Mouse (Mus musculus) lung, adult 2 months (tissue): ENCODE data around the gene Abl2. TPM values are rescaled to one million over a fixed set of nuclear protein-coding genes. Genes with fewer than 3 reads are reported as not detected.
A peak's percentile ranks its signal among the peaks of the same experiment; 100 is the strongest.
"Not testable (repeated sequence)": the region's sequence is repeated elsewhere in the genome, so short reads cannot be mapped to it uniquely, and the experiment has no call there.

Experiments
- DNase-seq: peaks from one replicate; pipeline ENCODE4 v3.0.0; 2022
- H3K4me1 ChIP-seq: fragments of 200-500 bp; 2 replicates; pipeline ENCODE4 v1.6.1; 2011; ENCODE audit warnings: low read length; ENCODE audit not compliant: control insufficient read depth, insufficient read depth
- H3K4me3 ChIP-seq: fragments of 200-500 bp; replicated peaks from 2 replicates; pipeline ENCODE3; 2011; ENCODE audit warnings: low read depth, mild to moderate bottlenecking, control low read depth, low read length; ENCODE audit errors: extremely low read depth
- CTCF ChIP-seq: fragments of 200-500 bp; IDR thresholded peaks from 2 replicates; pipeline ENCODE4 v1.5.1; 2011; ENCODE audit warnings: mild to moderate bottlenecking, low read length, control low read depth; ENCODE audit not compliant: insufficient read depth
- POLR2A ChIP-seq: fragments of 200-500 bp; IDR thresholded peaks from 2 replicates; pipeline ENCODE4 v1.6.1; 2011; ENCODE audit warnings: low read depth, mild to moderate bottlenecking, control low read depth, low read length, borderline replicate concordance; ENCODE audit errors: extremely low read depth
- WGBS: fragments of 180-500 bp; shearing (Covaris S2); methylation state at CpG from one replicate; pipeline ENCODE4 v1.1.7; 2018; 5-methylcytosine and 5-hydroxymethylcytosine counted together
- polyA plus RNA-seq: library from polyadenylated mRNA; depleted of rRNA; stranded (reverse); fragments of >200 nt; gene quantifications from 2 replicates; pipeline ENCODE4 v1.2.3, GENCODE M21; 2012

Gene Abl2
- polyA plus RNA-seq, 1 experiment, result 9.8 TPM

DNA sequence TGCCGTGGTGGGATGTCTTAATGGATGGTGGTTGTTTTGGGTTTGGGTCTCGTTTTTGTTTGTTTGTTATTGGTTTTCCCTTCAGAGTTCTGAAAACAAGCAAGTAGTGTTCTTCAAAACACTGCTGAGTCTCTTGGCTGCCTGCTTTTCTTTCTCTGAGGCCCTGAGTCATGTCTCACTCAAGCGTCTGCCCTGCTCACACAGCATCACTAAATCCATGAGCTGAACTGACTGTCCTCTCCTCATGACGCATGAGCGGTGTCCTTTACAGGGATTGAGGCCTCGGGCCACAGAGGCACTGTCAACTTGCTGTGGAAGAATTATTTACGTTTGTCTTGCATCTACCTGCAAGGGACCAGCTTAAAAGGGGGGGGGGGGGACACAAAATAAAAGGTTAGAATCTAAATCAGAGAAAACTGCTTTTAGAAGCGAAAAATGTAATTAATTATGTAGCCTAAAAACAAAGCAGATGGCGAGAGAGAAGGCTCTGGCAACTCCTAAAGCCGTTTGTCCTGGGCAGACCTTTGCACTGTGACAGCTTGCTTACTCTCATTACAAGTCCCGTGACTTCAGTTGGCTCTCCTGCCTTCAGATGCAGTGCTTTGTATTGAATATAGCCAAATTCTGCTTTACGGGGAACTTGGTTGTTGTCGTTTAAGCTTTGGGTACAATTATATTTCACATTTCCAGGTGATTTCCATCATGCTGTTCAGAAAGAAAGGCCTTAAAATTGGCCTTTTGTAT, 86.4 kb downstream of the Abl2 start:
- 74% methylated on average over 13 of the region's 13 CpGs for WGBS
- Histone ChIP-seq H3K4me3 (no peak overlapping the region), H3K4me1 (no peaks in the 10 kb centered on the region)
- no peak for TF ChIP-seq CTCF
- no peak for TF ChIP-seq POLR2A
- no peak for DNase-seq

DNA sequence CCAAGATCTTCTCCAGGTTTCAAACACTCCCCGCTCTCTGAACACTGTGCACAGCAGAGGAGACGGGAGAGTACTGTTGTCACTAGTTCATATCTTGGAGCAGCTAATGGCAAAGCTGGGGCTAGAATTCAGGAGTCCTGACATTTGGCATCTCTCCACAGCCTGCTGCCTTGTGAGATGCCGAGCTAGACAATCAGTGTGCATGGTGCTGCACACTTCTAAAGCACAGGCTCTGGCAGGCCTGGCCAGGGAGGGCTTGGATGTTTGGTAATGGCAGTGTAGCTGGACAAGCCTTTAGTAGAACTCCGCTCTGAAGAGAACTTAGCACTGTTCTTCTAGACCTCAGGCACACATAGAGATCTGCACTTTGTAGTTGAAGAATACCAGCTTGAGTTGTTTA, 87.4 kb downstream of the Abl2 start:
- 87% methylated on average over 4 of the region's 4 CpGs for WGBS
- no peak overlapping the region for H3K4me3 ChIP-seq
- no peak for DNase-seq
- H3K4me1 ChIP-seq, result peaks cover 5% of the 10 kb centered on the region; the same call in 1 of the 2 replicates
- TF ChIP-seq POLR2A (no peak), CTCF (no peak)

DNA sequence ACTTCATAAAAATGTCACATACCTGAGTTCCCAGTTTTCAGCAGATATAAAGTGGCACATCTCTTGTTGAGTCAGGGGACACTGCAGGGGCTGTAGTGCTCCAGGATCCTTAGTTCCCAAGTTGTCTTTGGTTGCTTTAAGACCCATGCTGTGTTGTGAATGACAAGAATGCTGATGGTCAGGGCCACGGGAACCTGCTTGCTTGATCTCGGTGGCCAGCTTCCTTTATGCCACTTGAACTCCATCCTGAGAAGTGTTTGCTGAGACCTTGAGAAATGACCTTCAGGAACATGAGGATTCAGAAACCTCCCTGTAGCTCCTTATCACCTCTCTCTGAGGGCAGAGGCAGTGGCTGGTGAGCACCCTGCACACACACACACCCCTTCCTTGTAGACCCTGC, 90.1 kb downstream of the Abl2 start:
- 34% methylated on average over 2 of the region's 2 CpGs for WGBS
- Histone ChIP-seq H3K4me3 (no peak overlapping the region), H3K4me1 (peaks cover 5% of the 10 kb centered on the region; the same call in 1 of the 2 replicates)
- no peak for DNase-seq
- TF ChIP-seq CTCF (no peak), POLR2A (no peak)

DNA sequence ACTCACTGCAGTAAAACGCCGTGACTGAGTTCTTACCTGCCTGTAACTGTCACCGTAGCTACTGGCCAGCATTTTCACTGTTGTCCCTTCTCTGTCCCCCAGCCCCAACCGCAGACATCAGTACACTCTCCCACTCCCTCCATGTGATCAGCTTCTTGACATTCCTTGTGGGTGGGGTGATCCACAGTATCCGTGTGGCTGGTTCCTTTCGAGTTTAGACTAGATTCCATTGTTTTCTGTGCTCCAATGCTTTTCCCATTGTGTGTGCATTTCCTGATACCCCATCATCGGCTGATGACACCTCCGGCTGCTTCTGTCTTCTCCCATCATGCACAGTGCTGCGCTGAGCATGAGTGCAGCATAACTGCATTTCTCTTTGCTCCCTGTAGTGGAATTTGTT, 92.0 kb downstream of the Abl2 start:
- no peak for DNase-seq
- no peak for TF ChIP-seq POLR2A
- TF ChIP-seq CTCF, result no peak
- WGBS, result 58% methylated on average over 9 of the region's 9 CpGs
- no peak overlapping the region for H3K4me3 ChIP-seq
- H3K4me1 ChIP-seq, result peaks cover 22% of the 10 kb centered on the region

DNA sequence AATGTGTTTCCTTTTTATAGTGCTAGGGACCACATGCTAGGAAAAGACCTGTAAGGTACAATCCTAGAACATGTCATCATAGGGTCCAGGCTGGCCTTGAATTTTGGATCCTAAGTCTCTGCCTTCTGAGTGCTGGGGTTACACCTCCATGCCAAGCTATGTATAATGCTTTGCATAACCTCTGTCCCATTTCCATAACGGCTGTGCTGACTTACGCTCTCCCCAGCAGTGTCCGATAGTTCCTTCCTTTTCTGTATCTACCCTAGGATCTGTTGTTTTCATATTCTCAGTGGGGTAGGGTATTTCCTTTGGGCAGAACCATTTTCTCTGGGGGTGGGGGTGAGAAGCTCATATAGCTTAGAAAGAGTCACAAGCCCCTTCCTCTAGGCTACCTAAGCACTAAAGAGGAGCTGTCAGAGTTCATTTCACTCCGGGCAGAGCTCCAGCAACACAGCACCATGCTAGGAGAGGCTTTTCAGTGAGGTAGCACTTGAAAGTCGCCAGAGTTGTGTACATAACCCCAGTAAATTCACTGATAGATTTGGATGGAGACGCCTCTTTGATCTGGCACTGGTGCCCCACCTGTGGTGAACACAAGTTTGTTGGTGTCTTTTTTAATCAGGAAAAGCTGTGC, 93.7 kb downstream of the Abl2 start:
- 37% methylated on average over 6 of the region's 6 CpGs for WGBS
- no peak for TF ChIP-seq POLR2A
- TF ChIP-seq CTCF, result no peak
- H3K4me3 ChIP-seq, result no peak overlapping the region
- DNase-seq, result peak; percentile 24
- H3K4me1 ChIP-seq, result peaks cover 26% of the 10 kb centered on the region

DNA sequence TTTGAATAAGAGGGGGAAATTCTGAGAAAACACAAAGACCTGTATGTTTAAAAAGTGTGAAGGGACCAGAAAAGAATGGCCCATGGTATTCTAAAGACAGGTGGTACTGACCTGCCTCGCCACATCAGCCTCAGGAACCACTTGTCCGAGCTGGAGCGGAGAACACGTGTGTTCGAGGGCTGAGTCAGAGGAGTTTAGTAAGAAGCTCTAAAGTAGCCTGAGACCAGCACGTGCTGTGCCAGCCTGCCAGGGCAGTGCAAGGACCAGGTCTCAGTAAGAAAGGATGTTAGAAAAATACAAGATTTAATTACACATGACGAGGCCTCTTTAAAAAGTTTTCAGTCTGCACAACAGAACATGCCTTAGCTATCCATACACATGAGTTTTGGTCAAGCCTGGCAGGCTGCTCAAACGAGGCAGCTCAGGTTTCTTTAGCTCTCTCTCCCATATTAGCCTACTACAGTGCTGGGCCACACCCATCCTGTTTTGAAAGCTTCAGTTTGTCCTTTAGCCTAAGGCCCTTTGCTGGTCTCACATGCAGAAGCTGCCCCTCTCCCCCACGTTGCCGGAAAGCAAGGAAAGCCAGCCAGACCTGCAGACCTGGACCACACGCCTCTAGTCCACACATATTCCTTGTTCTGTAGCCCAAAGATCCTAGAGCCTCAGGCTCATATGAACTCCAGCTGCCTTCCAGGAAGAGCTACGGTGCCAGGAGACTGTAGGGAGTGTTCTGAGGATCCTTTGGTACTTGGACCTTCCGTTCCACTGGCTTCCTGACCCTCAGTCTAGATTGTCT, 96.3 kb downstream of the Abl2 start:
- TF ChIP-seq POLR2A, result peak; percentile 21; the same call in 1 of the 2 replicates
- TF ChIP-seq CTCF, result no peak
- Histone ChIP-seq H3K4me3 (no peak overlapping the region), H3K4me1 (peaks cover 26% of the 10 kb centered on the region)
- DNase-seq, result peak; percentile 28
- WGBS, result 50% methylated on average over 13 of the region's 13 CpGs

DNA sequence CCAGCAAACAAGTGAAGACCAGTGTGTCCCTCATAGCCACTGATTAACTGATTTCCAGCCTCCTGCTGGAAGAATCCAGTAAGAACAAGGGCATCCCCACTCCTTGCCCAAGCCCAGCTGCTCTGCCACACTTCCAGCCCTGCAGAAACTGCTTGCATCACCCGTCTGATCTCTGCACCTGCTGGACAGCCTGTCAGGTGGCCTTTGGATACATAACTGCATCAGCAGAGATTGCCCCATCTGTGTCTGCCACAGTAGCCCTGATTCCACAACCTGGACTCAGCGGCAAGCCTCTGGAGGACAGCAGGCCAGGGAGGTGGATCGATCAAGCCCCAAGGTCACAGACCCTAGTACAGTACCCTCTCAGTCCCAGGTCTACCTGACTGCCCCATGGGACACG, 98.9 kb downstream of the Abl2 start:
- TF ChIP-seq POLR2A (no peak), CTCF (no peak)
- WGBS, result 82% methylated on average over 4 of the region's 4 CpGs
- DNase-seq, result no peak
- no peak overlapping the region for H3K4me3 ChIP-seq
- H3K4me1 ChIP-seq, result peaks cover 24% of the 10 kb centered on the region

DNA sequence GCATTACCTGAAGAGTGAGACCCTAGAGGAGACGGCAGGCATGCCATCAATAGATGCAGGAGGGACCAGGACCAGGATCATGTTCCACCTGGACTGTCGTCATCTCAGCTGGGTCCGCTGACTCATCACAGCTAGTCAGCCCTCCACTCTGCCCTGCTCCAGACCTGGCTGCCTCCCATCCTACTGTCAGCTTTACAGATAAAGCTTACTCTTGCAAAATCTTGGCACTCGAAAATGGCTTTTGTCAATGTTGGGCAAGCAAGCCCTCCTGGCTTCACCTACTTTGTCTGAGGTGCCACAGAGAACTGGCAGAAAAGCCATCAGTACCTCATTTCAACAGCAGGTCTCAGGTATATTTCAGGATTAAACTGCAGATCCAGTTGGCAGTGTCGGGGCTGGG, 100.1 kb downstream of the Abl2 start:
- WGBS, result 60% methylated on average over 5 of the region's 5 CpGs
- no peak overlapping the region for H3K4me3 ChIP-seq
- DNase-seq, result no peak
- TF ChIP-seq CTCF, result no peak
- H3K4me1 ChIP-seq, result peaks cover 24% of the 10 kb centered on the region

DNA sequence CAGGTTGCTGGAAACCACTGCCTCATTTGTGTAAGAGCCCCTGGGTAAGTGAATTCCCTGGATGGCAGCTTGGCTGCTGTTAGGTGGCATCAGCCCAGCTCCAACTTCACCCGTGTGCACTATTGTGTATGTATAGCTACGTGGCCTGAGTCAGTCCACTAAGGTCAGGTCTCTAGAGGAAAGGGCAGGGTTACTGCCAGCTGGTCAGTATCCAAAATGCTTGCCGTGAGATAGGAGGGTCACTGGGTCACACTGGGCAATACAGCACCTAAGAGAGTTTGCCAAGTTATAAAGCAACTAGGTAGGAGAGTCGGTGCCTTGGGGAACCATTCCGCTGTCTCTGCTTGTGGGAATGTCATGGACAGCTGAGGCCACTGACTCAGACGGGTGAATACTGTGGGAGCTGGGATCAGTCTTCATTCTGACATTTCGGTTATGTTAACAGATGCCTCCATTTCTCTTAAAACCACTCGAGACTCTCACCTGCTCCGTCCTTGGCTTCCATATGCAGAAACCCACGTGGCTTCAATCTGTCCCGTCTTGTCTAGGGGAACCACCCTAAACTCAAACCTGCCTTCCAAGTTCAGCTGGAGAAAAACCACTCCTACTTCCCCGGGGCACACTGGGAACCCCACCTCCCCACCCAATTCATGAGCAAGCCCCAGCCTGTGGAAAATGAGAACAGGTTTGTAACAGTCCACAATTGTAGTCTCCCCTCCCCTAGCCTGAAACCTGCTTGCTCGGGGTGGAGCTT, 101.5 kb downstream of the Abl2 start:
- DNase-seq, result peak; percentile 24
- no peak overlapping the region for H3K4me3 ChIP-seq
- 52% methylated on average over 13 of the region's 13 CpGs for WGBS
- no peak for TF ChIP-seq POLR2A
- TF ChIP-seq CTCF, result no peak
- H3K4me1 ChIP-seq, result peaks cover 12% of the 10 kb centered on the region

DNA sequence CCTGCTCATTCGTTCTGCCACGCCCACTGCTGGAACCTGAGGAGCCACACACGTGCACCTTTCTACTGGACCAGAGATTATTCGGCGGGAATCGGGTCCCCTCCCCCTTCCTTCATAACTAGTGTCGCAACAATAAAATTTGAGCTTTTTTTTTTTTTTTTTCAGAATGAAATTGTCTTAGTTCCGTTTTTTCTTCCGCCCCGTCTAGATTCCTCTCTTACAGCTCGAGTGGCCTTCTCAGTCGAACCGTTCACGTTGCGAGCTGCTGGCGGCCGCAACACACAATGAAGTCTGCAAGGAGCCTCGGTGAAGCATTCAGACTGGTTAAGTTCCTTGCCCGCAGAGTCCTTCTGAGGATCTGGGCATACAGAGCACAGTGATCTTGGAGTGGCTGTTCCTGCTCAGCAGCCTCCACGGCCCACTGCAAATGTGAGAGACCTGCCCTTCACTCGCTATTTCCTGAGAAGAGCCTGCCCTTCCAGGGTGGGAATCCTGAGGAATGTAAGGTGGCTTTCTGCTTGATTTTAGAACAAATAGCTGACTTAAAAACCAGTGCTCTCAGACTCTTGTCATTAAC, 102.2 kb downstream of the Abl2 start:
- H3K4me3 ChIP-seq, H3K4me1 ChIP-seq, DNase-seq: not testable (repeated sequence)
- WGBS, result 46% methylated on average over 21 of the region's 21 CpGs
